Mouse (Mus musculus) cerebellum, postnatal 14 days (tissue): ENCODE results near the gene Dvl1.

ENCODE experiments used
- DNase-seq, 2 experiments: peaks; one replicate each; pipeline ENCODE4 v3.0.0; 2021; ENCODE audit warnings: mixed read lengths in 2 of 2

The Dvl1 gene

GRCm38 (mm10) chr4:155846871-155847578 lies at the start of gene Dvl1:
Dvl1 (plus strand) TSS chr4:155847402.
- DNase-seq = peak; percentile 98 to 99

GRCm38 (mm10) chr4:155802075-155802474 lies 45.1 kb upstream of the Dvl1 start:
- DNase-seq = no peak

DNA sequence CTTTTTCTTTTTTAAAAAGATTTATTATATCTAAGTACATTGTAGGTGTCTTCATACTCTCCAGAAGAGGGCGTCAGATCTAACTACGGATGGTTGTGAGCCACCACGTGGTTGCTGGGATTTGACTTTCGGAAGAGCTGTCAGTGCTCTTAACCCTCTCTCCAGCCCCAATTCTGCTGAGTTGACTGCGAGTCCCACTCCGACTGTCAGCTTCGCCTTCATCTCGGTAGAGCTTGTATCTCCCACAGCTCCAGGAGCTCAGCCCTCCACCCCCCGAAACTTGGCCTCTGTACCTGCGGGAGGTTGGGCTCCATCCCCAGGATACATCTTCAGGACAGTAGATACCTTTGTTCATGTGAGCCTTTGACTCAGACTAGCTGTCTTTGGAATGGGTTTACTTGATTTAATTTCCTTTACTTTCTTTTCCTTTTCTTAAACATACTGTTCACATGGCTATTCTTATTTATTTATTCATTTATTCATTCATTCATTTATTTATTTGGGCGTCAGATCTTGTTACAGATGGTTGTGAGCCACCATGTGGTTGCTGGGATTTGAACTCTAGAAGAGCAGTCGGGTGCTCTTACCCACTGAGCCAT lies 44.4 kb upstream of the Dvl1 start, which contains the start of gene Mrpl20:
Mrpl20 (plus strand) TSS at position 138 of the 599 bp plus-strand sequence.
- no peak for DNase-seq

DNA sequence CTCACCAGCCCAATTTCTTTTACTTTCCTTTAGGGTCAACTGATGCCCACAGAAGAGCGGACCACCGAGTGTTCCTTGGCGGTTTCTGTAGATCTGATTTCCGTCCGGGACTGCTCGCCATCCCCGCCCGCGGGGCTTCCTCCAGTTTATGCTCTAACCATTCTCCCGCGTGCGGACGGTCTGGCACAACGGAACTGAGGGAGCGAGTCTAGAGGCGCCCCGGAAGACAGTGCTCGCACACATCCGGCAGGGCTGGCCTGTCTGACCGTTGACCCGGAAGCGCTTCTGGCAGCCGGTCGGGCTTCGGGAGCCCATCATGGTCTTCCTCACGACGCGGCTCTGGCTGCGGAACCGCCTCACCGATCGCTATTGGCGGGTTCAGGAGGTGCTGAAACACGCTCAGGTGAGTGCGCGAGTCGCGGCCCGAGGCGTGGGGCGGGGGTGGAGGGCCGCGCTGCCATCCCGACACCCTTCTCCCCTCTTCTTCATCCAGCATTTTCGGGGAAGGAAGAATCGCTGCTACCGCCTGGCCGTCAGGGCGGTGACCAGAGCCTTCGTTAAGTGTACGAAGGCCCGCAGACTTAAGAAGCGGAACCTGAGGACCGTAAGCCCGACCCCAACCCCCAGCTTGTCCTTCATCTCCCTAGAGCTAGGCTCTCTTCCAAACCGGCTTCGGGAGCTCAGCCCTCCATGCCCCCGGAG lies 43.7 kb upstream of the Dvl1 start:
- peak; percentile 99 for DNase-seq

DNA sequence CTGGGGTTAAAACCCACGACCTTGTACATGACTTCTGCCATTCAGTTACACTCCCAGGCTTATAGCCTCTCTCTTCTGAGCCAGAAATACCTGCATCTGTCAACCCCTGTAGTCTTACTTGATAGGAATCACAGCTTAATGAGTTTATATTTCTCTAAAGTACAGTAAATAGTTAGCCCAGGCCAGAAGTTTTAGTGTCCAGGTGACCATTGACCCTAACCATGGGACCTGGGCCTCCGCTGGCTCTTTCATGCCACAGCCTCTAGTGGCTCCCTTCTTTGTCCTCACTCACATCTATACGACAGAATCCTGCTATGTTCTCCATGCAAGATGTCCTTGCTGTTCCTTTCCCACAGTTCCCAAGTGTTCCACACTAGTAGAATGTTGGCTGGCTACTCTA lies 39.4 kb upstream of the Dvl1 start:
- DNase-seq = no peak

DNA sequence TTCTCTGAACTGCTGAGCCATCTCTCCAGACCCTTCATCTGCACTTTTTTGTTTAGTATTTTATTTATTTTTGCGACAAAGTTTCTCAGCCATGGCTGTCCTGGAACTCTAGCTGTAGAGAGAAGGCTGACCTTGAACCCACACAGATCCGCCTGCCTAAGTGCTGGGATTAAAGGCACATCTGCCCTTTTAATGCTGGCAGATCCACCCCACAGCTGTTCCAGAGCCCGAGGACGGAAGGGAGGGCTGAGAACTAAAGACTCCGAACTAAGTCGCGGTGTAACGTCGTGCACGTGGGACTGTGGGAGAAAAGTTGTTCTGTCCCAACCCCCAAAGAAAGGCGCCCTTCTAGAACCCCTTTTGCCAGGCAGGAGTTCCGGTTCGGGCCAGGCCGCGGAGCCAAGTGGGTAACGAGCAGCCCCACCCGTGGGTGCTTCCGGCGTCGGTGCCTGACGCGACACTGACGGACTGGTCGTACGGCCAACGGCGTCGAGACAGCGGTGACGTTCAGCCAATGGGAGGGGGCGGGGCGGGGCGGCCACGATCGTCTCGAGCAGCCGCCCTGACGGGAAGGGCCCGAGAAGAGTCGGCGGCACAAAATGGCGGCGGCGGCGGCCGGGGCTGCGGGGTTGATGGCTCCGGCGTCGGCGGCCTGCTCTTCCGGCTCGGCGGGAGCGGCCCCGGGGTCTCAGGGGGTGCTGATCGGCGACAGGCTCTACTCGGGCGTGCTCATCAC lies 35.1 kb upstream of the Dvl1 start, which contains the start of gene Ccnl2:
Ccnl2 (plus strand) TSS at position 561 of the 736 bp plus-strand sequence.
- peak; percentile 95 for DNase-seq

GRCm38 (mm10) chr4:155812665-155813181 lies 34.5 kb upstream of the Dvl1 start:
- DNase-seq = peak in 1 of 2 experiments; percentile 66

- no peak for DNase-seq
Measured at GRCm38 (mm10) chr4:155817533-155817932, 29.7 kb upstream of the Dvl1 start.

DNA sequence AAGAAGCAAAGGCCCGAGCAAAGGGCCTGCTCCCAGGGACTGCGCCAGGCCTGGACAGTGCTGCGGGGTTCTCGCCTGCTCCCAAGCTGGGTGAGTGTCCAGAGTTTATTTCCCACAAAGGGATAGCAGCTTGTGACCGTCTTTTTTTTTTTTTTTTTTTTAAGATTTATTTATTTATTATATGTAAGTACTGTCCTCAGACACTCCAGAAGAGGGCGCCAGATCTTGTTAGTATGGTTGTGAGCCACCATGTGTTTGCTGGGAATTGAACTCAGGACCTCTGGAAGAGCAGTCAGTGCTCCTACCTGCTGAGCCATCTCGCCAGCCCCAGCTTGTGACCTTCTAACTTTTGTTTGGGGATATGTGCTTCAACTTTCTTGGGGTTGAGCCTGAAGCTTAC lies 26.2 kb upstream of the Dvl1 start:
- peak in 1 of 2 experiments; percentile 61 for DNase-seq

- no peak for DNase-seq
Measured at GRCm38 (mm10) chr4:155823443-155823842, 23.8 kb upstream of the Dvl1 start.

- no peak for DNase-seq
Measured at GRCm38 (mm10) chr4:155829866-155830265, 17.3 kb upstream of the Dvl1 start.

GRCm38 (mm10) chr4:155830596-155830995 lies 16.6 kb upstream of the Dvl1 start:
- DNase-seq = no peak

DNA sequence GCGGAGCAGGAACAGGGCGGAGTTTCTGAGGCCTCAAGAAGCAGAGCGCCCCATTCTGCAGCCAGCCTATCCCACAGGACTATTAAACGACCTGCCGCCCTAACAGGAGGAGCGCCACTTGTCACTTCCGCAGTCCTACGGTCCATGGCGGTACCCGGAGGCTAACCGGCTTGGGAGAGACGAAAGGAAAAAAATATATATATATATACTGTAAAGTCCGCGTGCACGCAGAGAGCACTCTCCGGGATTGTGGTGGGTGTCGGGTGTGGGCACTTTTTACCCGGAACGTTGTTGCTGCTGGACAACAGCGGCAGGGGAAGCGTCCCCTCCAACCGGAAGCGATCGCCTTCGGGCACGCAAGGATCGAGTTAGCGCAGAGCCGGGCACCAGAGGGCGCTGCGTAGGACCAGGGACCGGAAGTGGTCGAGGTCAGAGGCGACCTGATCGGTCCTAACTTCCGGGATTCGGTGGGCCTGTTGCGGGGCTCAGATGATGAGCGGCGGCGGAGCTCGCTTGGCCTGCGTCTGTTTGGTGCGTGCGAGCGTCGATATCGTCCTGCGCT lies 15.9 kb upstream of the Dvl1 start, which contains the start of gene Aurkaip1:
Aurkaip1 (plus strand) TSS at position 68 of the 562 bp plus-strand sequence.
- DNase-seq = peak; percentile 98 to 99

GRCm38 (mm10) chr4:155831831-155832230 lies 15.4 kb upstream of the Dvl1 start:
- DNase-seq = peak in 1 of 2 experiments; percentile 56

DNA sequence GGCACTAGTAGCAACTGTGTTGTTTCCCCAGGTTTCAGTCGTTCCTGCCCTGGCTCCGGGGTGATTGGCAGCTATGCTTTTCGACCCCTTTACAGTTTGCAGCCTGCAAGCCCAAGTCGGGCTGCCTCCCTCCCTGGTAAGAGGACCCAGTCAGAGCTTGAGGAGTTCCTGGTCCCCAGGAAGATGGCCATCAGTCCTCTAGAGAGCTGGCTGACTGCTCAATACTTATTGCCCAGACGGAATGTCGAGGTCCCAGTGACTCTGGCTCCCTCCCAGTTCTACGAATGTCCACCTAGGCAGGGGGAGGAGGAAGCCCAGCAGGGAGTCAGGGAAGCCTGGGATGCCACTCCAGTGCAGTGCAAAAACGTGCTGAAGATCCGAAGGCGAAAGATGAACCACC lies 14.9 kb upstream of the Dvl1 start:
- DNase-seq = peak in 1 of 2 experiments; percentile 20

GRCm38 (mm10) chr4:155833234-155833633 lies 14.0 kb upstream of the Dvl1 start:
- DNase-seq = no peak

DNA sequence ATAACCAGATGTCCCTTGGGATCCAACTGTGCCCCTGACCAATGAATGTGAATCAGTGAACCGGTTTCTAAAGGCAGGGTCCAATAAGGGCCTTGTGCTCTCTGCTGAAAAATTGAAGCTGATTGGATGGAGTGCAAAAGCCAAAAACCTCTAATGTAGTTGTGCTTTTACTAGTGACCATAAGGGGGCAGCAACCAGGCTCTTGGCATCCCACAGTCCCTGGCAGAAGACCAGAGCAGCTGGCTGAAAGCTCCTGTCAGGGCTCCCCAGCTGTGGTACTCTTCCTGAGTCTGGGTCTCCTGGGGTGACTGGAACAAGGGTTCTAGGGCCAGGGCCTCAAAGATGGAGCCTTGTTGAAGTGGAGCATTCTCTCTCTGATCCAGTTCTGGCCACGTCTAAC lies 13.4 kb upstream of the Dvl1 start:
- peak; percentile 73 to 88 for DNase-seq

GRCm38 (mm10) chr4:155837404-155838010 lies 9.7 kb upstream of the Dvl1 start:
- peak in 1 of 2 experiments; percentile 28 for DNase-seq

DNA sequence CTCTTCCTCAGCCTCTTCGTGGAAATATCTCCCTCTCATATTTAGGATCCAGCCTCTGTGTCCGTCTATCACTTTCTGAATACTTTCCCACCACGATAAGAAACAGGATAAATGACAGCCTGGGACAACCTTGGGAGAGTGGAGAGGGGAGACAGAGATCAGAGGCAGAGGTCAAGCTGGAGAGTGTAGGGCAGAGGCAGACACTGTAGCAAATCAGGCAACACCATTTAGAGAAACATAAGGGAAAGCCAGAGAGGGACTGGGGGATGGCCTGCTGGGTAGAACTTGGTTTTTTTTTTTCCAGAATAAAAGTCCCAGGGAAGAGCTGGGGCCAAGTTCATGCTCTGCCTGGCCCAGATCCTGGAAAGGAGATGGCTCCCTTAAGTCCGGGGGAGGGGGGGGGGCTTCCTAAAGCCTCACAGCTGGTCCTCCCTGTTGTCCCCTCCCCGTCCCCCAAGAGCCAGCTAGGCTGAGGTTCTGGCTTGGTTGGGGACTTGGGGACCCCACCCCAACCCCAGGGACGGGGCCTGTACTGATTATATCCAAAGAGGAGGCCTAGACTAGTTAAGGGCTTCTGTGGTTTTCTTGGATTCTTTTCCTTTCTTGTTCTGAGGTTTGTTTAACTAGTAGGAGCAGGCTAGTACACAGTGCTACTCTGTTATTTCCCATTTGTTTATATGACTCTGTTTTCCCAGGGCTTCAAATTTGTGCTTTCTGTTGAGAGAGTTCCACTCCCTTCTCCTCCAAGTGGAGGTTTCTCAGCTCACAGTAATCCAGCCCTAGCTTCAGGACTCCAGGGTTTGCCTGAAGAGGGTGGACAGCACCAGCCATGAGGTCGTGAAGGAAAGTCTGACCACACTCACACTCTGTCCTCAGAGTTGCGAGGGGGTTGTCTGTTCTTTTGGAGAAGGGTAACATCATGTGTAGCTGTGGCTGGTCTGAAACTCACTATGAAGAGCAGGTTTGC lies 8.7 kb upstream of the Dvl1 start:
- DNase-seq = peak in 1 of 2 experiments; percentile 7

DNA sequence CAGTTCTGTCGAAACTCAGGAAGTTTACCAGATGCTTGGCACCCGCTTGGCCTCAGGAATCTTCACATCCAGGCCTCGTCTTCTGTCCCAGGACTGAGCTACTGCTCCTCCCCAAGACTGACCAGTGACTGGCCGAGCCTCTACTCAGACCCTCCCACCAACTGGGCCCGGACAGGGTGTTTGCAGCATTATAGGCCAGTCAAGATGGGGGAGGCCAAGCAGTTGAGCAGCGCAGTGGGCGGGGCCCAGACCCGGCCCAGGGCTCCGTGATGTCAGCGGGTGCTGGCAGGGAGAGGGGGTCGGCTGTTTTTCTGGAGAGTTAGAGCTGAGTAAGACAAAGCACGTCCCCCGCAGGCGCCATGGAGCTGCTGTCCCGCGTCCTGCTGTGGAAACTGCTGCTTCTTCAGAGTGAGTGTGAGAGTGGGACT lies 7.7 kb upstream of the Dvl1 start, which contains the start of gene Mxra8:
Mxra8 (plus strand) TSS at position 198 of the 428 bp plus-strand sequence.
- peak in 1 of 2 experiments; percentile 43 for DNase-seq
